Mouse (Mus musculus) kidney, postnatal 14 days (tissue): ENCODE measurements around the gene Kcnh5.

Source experiments
- DNase-seq: peaks from one replicate; pipeline ENCODE4 v3.0.0; 2022; ENCODE audit warnings: mixed read lengths

The Kcnh5 gene

GRCm38 (mm10) chr12:74951124-74952115 lies 225.7 kb downstream of the Kcnh5 start:
- no peak for DNase-seq

GRCm38 (mm10) chr12:74901331-74901730 lies 275.8 kb downstream of the Kcnh5 start:
- DNase-seq, result no peak

GRCm38 (mm10) chr12:74900777-74901176 lies 276.4 kb downstream of the Kcnh5 start:
- no peak for DNase-seq

- no peak for DNase-seq
Measured at GRCm38 (mm10) chr12:74899055-74899454, 278.1 kb downstream of the Kcnh5 start.

GRCm38 (mm10) chr12:74898211-74898610 lies 278.9 kb downstream of the Kcnh5 start:
- DNase-seq, result no peak

- no peak for DNase-seq
Measured at GRCm38 (mm10) chr12:74894870-74895423, 282.2 kb downstream of the Kcnh5 start.

- no peak for DNase-seq
Measured at GRCm38 (mm10) chr12:74889419-74889818, 287.7 kb downstream of the Kcnh5 start.

GRCm38 (mm10) chr12:74887064-74887463 lies 290.1 kb downstream of the Kcnh5 start:
- no peak for DNase-seq

- no peak for DNase-seq
Measured at GRCm38 (mm10) chr12:74881344-74881743, 295.8 kb downstream of the Kcnh5 start.

GRCm38 (mm10) chr12:74855666-74856065 lies 321.5 kb downstream of the Kcnh5 start:
- no peak for DNase-seq

- DNase-seq, result no peak
Measured at GRCm38 (mm10) chr12:74854263-74854662, 322.9 kb downstream of the Kcnh5 start.

GRCm38 (mm10) chr12:74850323-74850722 lies 326.8 kb downstream of the Kcnh5 start:
- no peak for DNase-seq

GRCm38 (mm10) chr12:74849912-74850311 lies 327.2 kb downstream of the Kcnh5 start:
- DNase-seq, result no peak

- no peak for DNase-seq
Measured at GRCm38 (mm10) chr12:74848611-74849347, 328.4 kb downstream of the Kcnh5 start.
